Mouse (Mus musculus) embryonic facial prominence, embryonic 14.5 days (tissue): Measurements from ENCODE around the gene Tma16. TPM values are rescaled to one million over a fixed set of nuclear protein-coding genes. Genes with fewer than 3 reads are reported as not detected.

Experiments
- ATAC-seq: fragments of 200-750 bp; cut with Nextera tagmentation; 2 replicates; pipeline ENCODE4 v1.8.0; 2017; ENCODE audit warnings: low read depth, moderate number of reproducible peaks, moderate TSS enrichment
- DNase-seq: peaks from one replicate; pipeline ENCODE4 v3.0.0-alpha.2; 2015; ENCODE audit warnings: low spot score
- H3K27ac ChIP-seq: fragments of 300-500 bp; sonication (generic); replicated peaks from 2 replicates; pipeline ENCODE4 v1.5.1; 2014; ENCODE audit warnings: low read depth, mild to moderate bottlenecking, low read length, moderate library complexity
- H3K27me3 ChIP-seq: fragments of 300-500 bp; sonication (generic); replicated peaks from 2 replicates; pipeline ENCODE4 v1.6.1; 2014; ENCODE audit warnings: low read length; ENCODE audit not compliant: control insufficient read depth, insufficient read depth
- H3K36me3 ChIP-seq: fragments of 300-500 bp; sonication (generic); 2 replicates; pipeline ENCODE4 v1.6.1; 2014; ENCODE audit warnings: low read length, mixed read lengths; ENCODE audit not compliant: control insufficient read depth, insufficient read depth
- H3K4me1 ChIP-seq: fragments of 300-500 bp; sonication (generic); 2 replicates; pipeline ENCODE4 v1.6.1; 2014; ENCODE audit warnings: antibody characterized with exemption, low read length; ENCODE audit not compliant: control insufficient read depth, insufficient read depth
- H3K4me2 ChIP-seq: fragments of 300-500 bp; sonication (generic); 2 replicates; pipeline ENCODE4 v1.6.1; 2014; ENCODE audit warnings: low read depth, mild to moderate bottlenecking, low read length, moderate library complexity, mixed read lengths
- H3K4me3 ChIP-seq: fragments of 300-500 bp; sonication (generic); 2 replicates; pipeline ENCODE4 v1.5.1; 2014; ENCODE audit warnings: low read depth, mild to moderate bottlenecking, low read length
- H3K9ac ChIP-seq: fragments of 300-500 bp; sonication (generic); 2 replicates; pipeline ENCODE4 v1.6.1; 2014; ENCODE audit warnings: low read depth, mild to moderate bottlenecking, low read length, moderate library complexity, mixed read lengths
- H3K9me3 ChIP-seq: fragments of 300-500 bp; sonication (generic); 2 replicates; pipeline ENCODE4 v1.6.1; 2016; ENCODE audit warnings: low read length; ENCODE audit not compliant: control insufficient read depth
- WGBS: fragments of 180-500 bp; shearing (Covaris S2); extraction: QIAGEN DNeasy Blood & Tissue Kit; methylation state at CpG from one replicate; pipeline ENCODE4 v1.1.7; 2014; 5-methylcytosine and 5-hydroxymethylcytosine counted together
- polyA plus RNA-seq: library from polyadenylated mRNA; unstranded; fragments of >200 nt; fragmentation: Nextera tagmentation; extraction: Ambion mirVana; gene quantifications from 2 replicates; pipeline ENCODE4 v1.2.1, GENCODE M21; 2014

Tma16 gene
- polyA plus RNA-seq = 10.6 and 10.9 TPM in 2 replicates

- under 1% methylated on average over 31 of the region's 45 CpGs for WGBS
These were observed at the start of gene Tma16 for GRCm38 (mm10) chr8:66486084-66486763. TSS of gene Tma16 (minus strand) at chr8:66486530.

GRCm38 (mm10) chr8:66520576-66520975 is 34.2 kb upstream of the Tma16 start:
- H3K4me2 ChIP-seq = no peak overlapping the region
- no peak overlapping the region for H3K27ac ChIP-seq
- ATAC-seq = no peak
- H3K27me3 ChIP-seq = no peaks in the 10 kb centered on the region
- no peak for DNase-seq
- no peaks in the 10 kb centered on the region for H3K4me1 ChIP-seq
- H3K9ac ChIP-seq = no peak overlapping the region
- no peak overlapping the region for H3K4me3 ChIP-seq
- no peaks in the 10 kb centered on the region for H3K36me3 ChIP-seq
- H3K9me3 ChIP-seq = no peaks in the 10 kb centered on the region

More at GRCm38 (mm10) chr8:66486084-66486763, at the start of gene Tma16:
- H3K9ac ChIP-seq = peak within 1 kb of the TSS; percentile 86
- peaks cover 4% of the 10 kb centered on the region; the same call in 1 of the 2 replicates for H3K4me1 ChIP-seq
- no peaks in the 10 kb centered on the region for H3K9me3 ChIP-seq
- H3K4me3 ChIP-seq = peak within 1 kb of the TSS; percentile 77
- no peaks in the 10 kb centered on the region for H3K27me3 ChIP-seq
- H3K27ac ChIP-seq = peak within 1 kb of the TSS; percentile 36; the same call in 1 of the 2 replicates
- peak; percentile 98 for ATAC-seq
- peak within 1 kb of the TSS; percentile 68 for H3K4me2 ChIP-seq
- peaks cover 19% of the 10 kb centered on the region for H3K36me3 ChIP-seq
- peak; percentile 90 for DNase-seq

GRCm38 (mm10) chr8:66519149-66519548 is 32.8 kb upstream of the Tma16 start:
- H3K9ac ChIP-seq = no peak overlapping the region
- H3K9me3 ChIP-seq = no peaks in the 10 kb centered on the region
- no peak overlapping the region for H3K4me2 ChIP-seq
- no peaks in the 10 kb centered on the region for H3K4me1 ChIP-seq
- 76% methylated on average over 2 of the region's 2 CpGs for WGBS
- no peak overlapping the region for H3K27ac ChIP-seq
- no peak overlapping the region for H3K4me3 ChIP-seq
- H3K27me3 ChIP-seq = no peaks in the 10 kb centered on the region
- ATAC-seq = no peak
- H3K36me3 ChIP-seq = no peaks in the 10 kb centered on the region
- DNase-seq = no peak

GRCm38 (mm10) chr8:66511537-66511936 is 25.2 kb upstream of the Tma16 start, which contains the start of gene Tktl2:
TSS of gene Tktl2 (plus strand) at chr8:66511756.
- WGBS = 93% methylated on average over 22 of the region's 22 CpGs
- H3K27ac ChIP-seq = no peak within 1 kb of the TSS
- no peak within 1 kb of the TSS for H3K9ac ChIP-seq
- H3K4me3 ChIP-seq = no peak within 1 kb of the TSS
- H3K4me2 ChIP-seq = no peak within 1 kb of the TSS
- no peaks in the 10 kb centered on the region for H3K4me1 ChIP-seq
- H3K36me3 ChIP-seq = no peaks in the 10 kb centered on the region
- H3K27me3 ChIP-seq = no peaks in the 10 kb centered on the region
- H3K9me3 ChIP-seq = no peaks in the 10 kb centered on the region
- no peak for DNase-seq
- no peak for ATAC-seq

- ATAC-seq (no peak), DNase-seq (no peak)
- Histone ChIP-seq H3K9ac (no peak overlapping the region), H3K27ac (no peak overlapping the region), H3K4me1 (no peaks in the 10 kb centered on the region), H3K36me3 (no peaks in the 10 kb centered on the region), H3K27me3 (no peaks in the 10 kb centered on the region), H3K4me2 (no peak overlapping the region), H3K9me3 (no peaks in the 10 kb centered on the region), H3K4me3 (no peak overlapping the region)
- 63% methylated on average over 2 of the region's 2 CpGs for WGBS
These were observed 17.1 kb upstream of the Tma16 start for GRCm38 (mm10) chr8:66503381-66503780.

- H3K9ac ChIP-seq = no peak overlapping the region
- no peak for ATAC-seq
- WGBS = 37% methylated on average over 4 of the region's 4 CpGs
- H3K27ac ChIP-seq = no peak overlapping the region
- H3K27me3 ChIP-seq = no peaks in the 10 kb centered on the region
- no peaks in the 10 kb centered on the region for H3K9me3 ChIP-seq
- H3K4me3 ChIP-seq = no peak overlapping the region
- peak; percentile 76 for DNase-seq
- H3K36me3 ChIP-seq = no peaks in the 10 kb centered on the region
- H3K4me2 ChIP-seq = no peak overlapping the region
- no peaks in the 10 kb centered on the region for H3K4me1 ChIP-seq
These were observed 10.8 kb upstream of the Tma16 start for GRCm38 (mm10) chr8:66496998-66497577.

- DNase-seq (peak; percentile 51), ATAC-seq (peak; percentile 84)
- Histone ChIP-seq H3K4me2 (no peak overlapping the region), H3K27me3 (no peaks in the 10 kb centered on the region), H3K9ac (no peak overlapping the region), H3K4me3 (no peak overlapping the region), H3K4me1 (no peaks in the 10 kb centered on the region), H3K9me3 (no peaks in the 10 kb centered on the region), H3K36me3 (no peaks in the 10 kb centered on the region), H3K27ac (no peak overlapping the region)
- 6% methylated on average over 8 of the region's 8 CpGs for WGBS
These were observed 9.4 kb upstream of the Tma16 start for GRCm38 (mm10) chr8:66495726-66496125.

- WGBS = 64% methylated on average over 2 of the region's 2 CpGs
- H3K4me2 ChIP-seq = no peak overlapping the region
- no peaks in the 10 kb centered on the region for H3K27me3 ChIP-seq
- ATAC-seq = no peak
- no peak overlapping the region for H3K4me3 ChIP-seq
- no peaks in the 10 kb centered on the region for H3K4me1 ChIP-seq
- H3K9me3 ChIP-seq = no peaks in the 10 kb centered on the region
- no peak overlapping the region for H3K27ac ChIP-seq
- H3K9ac ChIP-seq = no peak overlapping the region
- no peak for DNase-seq
- H3K36me3 ChIP-seq = no peaks in the 10 kb centered on the region
These were observed 8.2 kb upstream of the Tma16 start for GRCm38 (mm10) chr8:66494496-66494895.

- Histone ChIP-seq H3K9ac (no peak overlapping the region), H3K9me3 (no peaks in the 10 kb centered on the region), H3K4me2 (no peak overlapping the region), H3K4me1 (no peaks in the 10 kb centered on the region), H3K4me3 (no peak overlapping the region), H3K36me3 (no peaks in the 10 kb centered on the region), H3K27me3 (no peaks in the 10 kb centered on the region), H3K27ac (no peak overlapping the region)
- ATAC-seq = no peak
- 86% methylated on average over 4 of the region's 4 CpGs for WGBS
- DNase-seq = no peak
These were observed 4.3 kb upstream of the Tma16 start for GRCm38 (mm10) chr8:66490624-66491023.
